Mouse (Mus musculus) granulocyte monocyte progenitor cell, adult 5-6 weeks (primary cell): ENCODE data around the gene 1700122O11Rik. TPM values are rescaled to one million over a fixed set of nuclear protein-coding genes. Genes with fewer than 3 reads are reported as not detected.

Experiments used
- ATAC-seq: replicated peaks from 2 replicates; pipeline ENCODE4 v1.8.0; 2016; ENCODE audit warnings: mild to moderate bottlenecking, moderate TSS enrichment, inconsistent platforms; ENCODE audit not compliant: poor library complexity, severe bottlenecking
- total RNA-seq, 2 experiments: library from RNA; stranded (forward) in 1 of 2; stranded (reverse) in 1 of 2; fragments of 200-712, 200-1000 nt in 1 of 2; fragments of >200 nt in 1 of 2; fragmentation: Nextera tagmentation in 1 of 2; gene quantifications; 2 replicates each; pipeline ENCODE4 v1.2.3; 2014 to 2017

1700122O11Rik gene
- total RNA-seq (2014; fragmentation: Nextera tagmentation) (not detected in 2 replicates), total RNA-seq (2017) (not detected in 2 replicates)

DNA sequence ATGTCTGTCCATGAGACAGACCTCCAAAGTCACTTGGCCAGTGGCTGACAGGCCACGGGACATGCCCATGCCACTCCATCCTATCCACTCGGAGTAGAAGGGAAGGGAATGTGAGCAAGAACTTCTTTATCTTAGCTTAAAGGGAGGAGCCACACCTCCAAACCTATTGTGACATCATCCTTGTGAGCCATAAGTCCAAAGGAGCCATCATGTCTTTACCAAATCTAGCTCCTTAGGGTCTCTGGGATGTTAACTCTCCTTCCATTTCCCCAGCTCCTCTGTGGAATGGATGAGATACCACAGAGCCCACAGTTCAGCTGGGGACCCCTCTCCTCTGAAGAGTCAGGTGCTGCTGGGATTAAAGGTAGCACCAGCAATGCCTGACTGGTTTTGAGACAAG lies at the start of gene 1700122O11Rik:
1700122O11Rik (minus strand) TSS at position 101 of the 400 bp plus-strand sequence.
- no peak for ATAC-seq

DNA sequence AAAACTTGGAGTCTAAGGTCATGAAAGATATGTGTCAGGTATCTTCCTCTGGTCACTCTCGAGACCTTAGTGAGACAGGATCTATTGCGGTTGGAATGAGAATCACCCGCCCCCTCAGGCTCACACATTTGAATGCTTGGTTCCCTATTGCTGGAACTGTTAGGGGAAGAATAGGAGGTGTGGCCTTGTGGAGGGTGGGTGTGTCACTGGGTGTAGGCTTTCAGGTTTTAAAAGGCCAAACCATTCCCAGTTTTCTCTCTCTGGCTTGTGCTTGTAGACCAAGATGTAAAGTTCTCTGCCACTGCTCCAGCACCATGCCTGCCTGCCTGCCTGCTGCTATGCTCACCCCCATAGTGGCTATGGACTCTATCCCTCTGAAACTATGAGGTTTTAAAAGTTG lies 42.5 kb upstream of the 1700122O11Rik start:
- peak; percentile 27; the same call in 1 of the 2 replicates for ATAC-seq

DNA sequence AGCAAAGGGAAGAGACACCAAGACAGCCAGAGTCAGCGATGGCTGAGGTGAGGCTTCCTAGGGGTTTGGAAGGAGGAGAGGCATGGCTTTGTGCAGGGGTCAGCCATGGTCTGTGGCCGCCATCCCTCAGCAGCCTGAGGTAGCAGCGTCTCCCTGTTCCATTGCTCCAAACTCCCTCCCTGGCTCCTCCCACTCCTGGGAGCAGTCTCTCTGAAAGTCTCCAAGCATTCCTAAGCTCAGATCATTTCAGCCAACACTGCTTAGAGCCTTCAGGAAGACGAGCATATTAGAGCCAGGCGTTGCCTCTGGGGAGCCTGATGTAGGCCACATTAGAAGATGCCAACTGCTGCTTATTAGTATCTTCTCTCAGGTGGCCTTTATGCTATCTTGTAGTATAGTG lies 29.6 kb upstream of the 1700122O11Rik start:
- no peak for ATAC-seq

DNA sequence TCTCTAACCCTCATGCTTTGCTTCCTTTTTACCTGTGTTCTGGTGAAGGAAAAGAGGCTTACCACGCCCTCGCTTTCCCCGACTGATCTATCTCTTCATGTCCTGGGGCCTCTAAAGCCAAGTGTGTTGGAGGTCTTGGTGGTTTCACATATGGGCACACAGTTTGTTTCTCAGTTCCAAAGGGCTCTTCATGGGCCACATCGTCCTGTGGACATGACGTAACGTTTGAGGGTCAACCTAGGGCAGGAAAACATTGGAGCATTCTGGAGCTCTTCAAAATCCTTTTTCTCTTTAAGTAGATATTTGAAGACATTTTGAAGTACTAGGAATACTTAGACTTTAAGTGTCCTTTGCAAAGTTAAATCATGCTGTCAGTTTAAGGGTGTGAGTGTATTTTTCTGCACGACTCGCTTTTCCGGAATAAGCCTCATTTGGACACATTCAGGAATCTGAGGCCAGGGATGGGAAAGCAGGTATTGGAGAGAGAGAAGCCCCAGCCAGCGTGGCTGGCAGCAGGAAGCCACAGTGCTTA lies 29.1 kb upstream of the 1700122O11Rik start:
- ATAC-seq = no peak

DNA sequence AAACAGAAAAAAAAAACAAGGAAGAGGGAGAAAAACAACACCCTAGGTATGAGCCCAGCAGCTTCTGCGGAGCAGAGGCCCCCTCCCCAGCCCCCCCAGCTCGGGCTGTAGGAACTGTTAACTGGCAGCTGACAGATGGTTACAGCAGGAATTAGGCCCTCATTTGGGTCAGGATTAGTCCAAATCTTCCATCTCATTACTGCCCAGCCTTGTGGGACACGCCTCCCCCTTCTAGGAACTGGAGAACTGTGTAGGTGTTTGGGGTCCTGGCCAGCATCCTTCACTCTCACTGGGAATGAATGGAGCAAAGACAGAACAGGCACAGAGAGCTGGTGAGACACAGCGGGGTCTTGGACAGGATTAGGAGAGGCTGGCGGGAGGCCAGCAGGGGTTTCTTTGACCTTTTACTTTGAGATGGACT lies 27.0 kb upstream of the 1700122O11Rik start:
- no peak for ATAC-seq

DNA sequence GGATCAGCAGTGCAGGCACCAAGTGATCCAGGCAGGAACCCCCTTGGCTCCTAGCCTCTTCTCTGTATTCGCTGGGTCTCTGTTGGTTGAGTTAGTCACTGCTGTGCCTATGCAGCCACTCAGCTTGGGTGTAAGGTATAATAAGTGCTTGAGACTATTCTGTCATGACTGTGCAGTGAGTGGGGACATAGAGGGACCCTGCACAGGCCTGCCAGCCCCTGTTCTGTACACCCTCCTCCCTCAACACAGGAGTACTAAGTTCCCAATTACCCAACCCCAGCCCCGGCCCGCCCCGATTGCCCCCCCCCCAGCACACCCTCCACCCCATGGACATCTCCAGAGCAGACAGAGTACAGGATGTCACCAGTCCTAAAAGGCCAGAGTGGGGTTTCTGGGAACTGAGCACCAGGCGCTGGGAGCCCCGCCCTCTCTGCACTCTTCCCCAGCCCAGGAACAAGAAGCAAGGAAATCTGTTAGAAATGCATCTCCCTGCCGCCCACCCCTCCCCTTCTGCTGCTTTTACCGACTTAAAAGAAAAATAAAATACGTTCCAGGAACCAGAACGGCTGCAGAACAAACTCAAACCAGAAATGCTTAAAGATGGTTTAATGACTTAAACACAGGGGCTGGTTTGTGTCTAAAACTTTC lies 26.2 kb upstream of the 1700122O11Rik start:
- no peak for ATAC-seq

DNA sequence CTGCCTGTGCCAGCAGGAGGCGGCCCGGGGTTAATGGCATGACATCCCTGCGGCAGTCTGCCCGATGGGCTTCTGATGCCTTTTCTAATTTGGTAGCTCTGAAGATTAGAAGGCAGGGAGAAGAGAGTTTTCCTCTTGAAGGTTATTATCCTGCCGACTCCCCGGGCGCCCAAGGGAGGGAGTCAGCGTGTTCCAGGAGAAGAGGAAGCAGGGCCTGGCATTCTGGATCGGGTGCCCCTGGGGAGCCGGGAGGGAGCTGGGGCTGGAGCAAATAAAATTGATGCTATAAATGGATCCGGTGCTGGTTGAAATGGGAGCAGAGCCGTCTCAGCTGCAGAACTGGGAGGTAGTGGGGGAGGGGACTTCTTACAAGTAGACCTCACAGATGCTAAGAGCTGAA lies 19.3 kb upstream of the 1700122O11Rik start:
- ATAC-seq = no peak; the same call in 1 of the 2 replicates

DNA sequence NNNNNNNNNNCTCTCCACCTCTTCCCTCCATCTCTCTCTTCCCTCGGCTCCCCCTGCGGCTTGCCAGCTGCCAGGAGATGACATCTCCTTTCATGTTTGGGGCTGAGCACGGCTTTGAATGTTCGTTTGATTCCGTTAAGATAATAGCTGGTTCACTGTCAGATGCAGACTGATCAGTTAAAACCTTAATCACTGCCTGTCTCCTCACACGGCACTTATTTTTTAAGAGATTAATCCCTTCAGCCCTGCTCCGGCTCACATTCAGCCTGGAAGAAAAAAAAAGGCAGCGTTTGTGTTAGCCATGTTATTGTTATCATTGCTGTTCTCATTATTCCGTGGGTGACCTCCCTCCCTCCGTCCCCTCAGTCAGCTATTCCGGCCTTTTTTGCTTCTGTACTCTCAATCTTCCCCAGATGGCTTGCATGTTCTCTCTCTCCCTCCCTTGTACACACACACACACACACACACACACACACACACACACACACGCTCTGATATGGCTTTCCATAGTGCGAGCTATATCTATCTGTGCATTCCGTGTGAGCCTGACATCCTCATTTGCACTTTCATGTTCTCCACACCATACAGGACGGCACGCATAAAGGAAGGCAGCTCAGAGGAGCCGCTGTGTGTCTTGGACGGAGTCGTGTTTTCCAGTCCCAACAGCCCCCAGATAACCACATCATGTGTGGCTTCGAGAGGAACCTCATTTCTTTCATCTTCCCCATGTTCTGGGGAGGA lies 17.2 kb upstream of the 1700122O11Rik start:
- ATAC-seq = no peak

DNA sequence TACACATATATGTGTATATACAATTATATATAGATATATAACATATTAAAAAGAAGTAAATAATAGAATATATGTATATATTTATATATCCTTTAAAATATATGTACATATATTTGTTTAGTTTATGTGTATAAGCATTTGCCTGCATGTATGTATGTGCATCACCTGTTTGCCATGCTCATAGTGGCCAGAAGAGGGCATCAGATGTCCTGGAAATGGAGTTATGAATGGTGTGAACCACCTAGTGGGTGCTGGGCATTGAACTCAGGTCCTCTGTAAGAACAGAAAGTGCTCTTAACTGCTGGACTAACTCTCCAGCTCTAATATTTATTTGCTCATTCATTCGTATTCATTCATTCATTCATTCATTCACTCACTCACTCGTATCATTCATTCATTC lies 15.6 kb upstream of the 1700122O11Rik start:
- no peak for ATAC-seq

DNA sequence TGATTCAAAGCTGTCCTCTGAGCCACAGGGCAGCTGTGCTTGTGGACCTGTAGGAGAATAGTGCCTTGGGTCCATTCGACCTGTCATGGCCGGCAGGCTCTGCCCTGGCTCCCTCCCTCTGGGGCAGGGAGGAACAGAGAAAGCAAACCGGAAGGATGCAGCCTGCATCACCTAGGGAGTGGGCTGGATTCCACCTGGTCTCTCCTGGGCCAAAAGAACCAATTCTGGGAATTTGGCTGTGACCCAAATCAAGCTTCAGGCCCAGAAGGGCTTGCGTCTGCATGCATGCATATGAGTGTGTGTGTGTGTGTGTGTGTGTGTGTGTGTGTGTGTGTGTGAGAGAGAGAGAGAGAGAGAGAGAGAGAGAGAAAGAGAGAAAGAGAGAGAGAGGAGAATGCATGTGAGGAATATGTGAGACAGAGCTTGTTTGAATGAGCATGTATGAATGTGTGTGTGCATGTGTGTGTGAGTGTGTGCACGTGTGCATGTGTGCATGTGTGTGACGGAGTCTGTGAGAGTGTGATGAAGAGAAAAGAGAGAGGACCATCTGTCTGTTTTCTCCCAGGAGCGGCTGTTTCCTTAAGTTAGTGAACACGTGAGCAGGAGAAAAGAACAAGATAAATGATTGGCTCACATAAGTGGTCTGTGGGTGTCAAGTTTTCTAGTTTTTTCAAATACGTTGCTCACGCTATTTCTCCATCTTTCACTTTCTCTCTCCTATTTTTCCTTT lies 14.4 kb upstream of the 1700122O11Rik start:
- no peak for ATAC-seq

DNA sequence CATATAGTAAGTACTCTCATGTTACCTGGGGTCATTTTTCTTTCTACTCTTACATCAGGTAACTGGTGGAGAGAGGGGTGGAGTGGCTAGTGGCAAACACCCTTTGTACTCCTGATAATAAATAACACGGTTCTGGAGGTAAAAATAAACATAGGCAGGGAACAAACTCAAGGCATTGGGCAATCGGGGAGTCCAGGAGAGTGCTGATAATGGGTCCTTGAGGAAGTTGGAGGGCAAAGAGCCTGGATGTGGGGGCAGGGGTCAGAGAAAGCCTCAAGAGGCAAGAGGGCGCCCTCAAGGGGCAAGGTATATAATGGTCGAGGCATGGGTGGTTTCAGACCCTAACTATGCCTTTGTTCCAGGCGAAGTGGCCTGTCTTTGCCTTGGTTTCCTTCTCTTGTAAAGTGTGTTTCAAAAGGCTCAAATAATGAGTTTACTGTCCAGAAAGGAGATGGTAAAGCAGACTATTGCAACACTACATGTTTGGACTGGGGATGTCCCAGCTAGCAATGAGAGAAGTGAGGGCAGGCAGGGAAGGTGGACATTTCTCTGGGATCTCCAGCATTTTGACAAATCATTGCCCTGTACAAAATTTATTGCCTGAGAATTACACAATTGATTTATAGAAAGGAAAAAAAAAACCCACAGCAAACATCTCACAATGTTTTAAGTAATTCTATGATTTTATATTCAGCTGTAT lies 13.7 kb upstream of the 1700122O11Rik start:
- peak; percentile 53 for ATAC-seq

DNA sequence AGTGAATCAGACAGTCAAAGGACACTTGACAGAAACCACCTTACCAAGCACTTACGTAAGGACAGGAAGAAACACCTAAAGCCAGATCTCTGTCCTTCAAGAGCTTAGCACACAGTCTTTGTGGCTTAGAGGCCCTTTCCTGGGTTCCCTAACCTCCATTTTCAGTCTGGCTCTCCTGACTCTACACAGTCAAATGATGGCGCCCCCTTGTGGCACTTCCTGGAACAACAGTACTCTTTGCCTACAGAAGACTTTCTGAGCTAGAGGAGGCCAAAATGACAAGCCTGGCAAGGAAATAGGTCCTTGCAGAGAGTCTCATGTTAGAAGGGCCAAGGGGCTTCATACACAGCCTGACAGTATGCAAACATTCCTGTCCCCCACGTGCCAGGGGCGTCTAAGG lies 7.5 kb upstream of the 1700122O11Rik start:
- ATAC-seq = peak; percentile 30; the same call in 1 of the 2 replicates

DNA sequence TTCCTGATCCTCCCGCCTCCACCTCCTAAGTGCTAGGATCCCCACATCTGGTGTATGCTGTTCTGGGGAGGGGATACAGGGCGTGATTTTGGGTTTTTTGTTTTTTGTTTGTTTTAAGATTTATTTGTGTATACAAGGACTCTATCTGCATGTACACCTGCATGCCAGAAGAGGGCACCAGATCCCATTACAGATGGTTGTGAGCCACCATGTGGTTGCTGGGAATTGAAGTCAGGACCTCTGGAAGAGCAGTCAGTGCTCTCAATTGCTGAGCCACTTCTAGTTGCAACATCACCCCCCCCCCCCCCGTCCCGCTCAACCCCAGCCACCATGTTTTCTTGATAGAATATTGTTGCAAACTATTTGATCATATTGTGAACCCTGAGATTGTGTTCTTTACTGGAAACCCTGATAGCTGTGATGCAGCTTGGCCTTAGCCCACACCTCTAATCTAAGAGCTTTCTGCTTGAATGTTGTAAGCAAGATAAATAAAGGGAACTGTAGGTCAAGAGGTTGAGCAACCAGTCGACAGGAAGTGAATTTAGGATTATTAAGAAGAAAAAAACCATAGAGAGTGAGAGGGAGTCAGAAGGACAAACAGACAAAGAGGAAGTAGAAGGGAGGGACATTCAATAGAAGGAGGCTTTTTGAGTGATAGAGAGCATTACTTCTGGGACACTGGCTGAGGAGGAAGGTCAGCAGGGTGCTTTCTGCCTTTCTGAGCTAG lies 5.2 kb upstream of the 1700122O11Rik start:
- ATAC-seq = peak; percentile 63

DNA sequence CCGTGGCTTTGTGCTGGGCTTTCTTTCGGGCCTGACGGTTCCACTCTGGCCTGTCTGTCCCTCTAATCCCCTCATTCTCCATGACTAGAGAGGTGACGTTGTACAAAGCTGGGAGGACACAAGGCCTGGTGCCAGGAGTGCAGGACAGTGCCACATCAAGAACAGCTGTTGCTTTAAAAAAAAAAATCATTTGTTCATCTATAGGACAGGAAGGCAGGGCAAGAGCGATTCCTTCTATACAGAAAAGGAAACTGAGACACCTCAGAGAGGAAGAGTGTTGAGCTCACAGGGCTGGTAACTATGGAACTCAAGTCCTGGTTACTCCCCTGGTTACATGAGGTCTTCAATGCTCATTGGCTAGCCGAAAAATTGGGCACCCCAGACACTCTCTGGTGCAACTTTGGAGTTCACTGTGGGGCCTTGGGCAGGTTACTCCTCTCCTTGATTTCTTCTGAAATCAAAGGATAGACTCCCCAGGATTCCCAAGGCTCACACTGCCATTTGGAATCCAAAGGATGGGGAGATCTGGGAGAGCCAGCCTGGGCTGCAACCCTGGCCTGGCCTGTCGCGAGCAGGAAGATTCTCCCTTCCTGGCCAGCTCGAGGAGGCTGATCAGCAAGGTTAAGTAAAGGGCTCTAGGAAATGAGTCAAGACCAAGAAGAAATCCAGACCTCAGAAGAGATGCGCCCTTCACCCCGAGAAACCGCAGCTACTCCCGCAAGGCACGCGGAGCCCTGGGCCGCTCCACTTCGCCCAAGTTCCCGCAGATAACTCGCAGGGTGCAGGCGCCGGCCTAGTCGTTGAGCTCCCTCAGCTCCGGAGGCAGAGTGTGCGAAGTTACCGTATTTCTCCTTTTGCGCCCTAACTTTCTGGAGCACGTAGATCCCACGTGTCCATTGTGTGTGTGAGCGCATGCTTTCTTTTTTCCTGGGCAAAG lies 3.5 kb upstream of the 1700122O11Rik start:
- ATAC-seq = peak; percentile 40

DNA sequence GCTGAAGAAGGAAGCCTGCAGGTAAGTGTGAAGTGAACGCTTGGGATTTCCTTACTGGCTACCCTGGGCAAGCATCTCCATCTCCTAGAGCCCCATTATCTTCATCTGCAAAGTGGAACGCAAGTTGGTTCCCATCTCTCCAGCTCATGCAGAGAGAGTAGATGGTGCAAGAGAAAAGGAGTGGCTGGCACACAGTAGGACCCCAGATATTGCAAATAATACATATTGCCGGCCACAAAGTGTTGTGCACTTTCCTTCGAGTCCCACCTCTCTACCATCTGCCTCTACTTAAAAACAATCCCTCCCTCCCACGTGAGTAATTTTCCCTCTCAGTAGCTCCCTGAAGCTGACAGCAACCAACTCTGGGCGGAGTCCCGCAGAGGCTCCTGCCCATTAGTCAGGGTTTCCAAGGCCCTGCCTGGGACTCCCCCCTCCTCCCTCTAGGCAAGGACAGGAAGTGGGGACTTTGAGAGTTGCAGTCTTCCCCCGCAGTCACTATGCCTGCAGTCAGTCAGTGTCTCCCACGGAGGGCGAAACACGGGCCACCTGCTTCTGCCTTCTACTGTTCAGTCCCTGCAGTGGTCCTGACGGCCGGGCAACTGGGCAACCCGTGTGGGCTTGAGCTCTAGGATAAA lies 1.3 kb upstream of the 1700122O11Rik start:
- peak; percentile 79 for ATAC-seq

DNA sequence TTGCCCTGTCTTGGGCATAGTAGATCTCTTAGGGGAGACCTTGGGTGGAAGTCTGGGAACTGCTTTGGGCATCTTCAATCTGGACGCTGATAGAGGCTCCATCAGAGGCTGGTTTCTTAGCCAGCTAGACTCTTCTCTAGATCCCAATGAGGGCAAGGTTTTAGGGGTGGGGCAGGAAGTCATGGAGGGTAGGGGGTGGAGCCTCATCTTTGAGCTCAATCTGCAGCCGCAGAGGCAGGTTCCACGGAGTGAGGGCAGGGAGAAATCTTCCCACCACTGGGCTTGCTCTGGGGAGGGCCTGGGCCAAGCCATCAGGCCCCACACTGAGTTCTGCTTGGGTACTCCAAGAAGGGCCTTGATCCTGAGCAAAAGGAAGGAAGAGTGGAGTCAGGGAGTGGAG lies 1.2 kb downstream of the 1700122O11Rik start:
- ATAC-seq = no peak

DNA sequence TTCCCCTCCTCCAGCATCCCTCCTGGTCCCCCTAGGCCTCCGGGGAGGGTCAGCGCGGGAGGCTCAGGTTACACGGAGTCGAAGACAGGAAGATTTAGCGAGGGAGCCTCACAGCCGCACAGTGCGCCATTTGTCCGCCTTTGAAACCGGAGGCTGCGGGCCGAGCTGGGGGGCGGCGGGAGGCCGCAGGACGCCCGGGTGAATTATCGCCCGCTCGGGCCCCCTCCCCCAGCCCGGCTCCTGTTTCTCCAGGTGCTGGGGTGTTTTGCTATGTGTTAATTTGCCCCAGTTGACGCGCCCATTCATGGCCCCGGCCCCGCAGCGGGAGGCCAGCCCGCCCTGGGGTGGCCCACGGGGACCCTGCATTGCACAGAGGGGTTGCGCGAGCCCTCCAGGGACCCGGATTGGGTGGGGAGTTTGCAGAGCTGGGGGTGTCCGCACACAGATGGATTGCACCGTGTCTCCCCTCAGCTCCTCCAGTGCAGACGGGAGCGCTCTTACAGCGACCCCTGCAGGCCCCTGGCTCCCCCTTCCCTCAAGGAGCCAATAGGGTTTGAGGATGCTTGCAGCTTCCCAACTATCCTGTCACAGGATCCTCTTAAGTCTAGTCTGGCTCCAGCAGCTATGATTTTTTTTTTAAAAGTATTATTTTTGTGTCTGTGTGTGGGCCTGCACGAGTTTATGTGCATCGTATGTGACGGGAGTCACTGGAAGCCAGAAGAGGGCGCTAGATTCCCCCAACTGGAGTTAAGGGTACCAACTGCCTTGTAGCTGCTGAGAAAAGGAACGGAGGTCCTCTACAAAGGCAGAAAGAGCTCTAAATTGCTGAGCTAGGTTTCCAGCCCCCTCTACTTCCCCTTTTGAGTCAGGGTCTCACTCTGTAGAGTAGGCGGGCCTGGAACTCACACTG lies 6.3 kb downstream of the 1700122O11Rik start:
- peak; percentile 34 for ATAC-seq
